Mouse (Mus musculus) hindbrain, embryonic 16.5 days (tissue): Measurements from ENCODE around the gene Espn. TPM values are rescaled to one million over a fixed set of nuclear protein-coding genes. Genes with fewer than 3 reads are reported as not detected.
A peak's percentile ranks its signal among the peaks of the same experiment; 100 is the strongest.

Source experiments
- ATAC-seq: fragments of 200-750 bp; cut with Nextera tagmentation; 2 replicates; pipeline ENCODE4 v1.8.0; 2017; ENCODE audit warnings: moderate TSS enrichment, moderate library complexity
- H3K27ac ChIP-seq: fragments of 300-500 bp; sonication (generic); 2 replicates; pipeline ENCODE4 v1.5.1; 2014; ENCODE audit warnings: low read depth, mild to moderate bottlenecking, control low read depth, low read length, moderate library complexity
- H3K27me3 ChIP-seq: fragments of 300-500 bp; sonication (generic); replicated peaks from 2 replicates; pipeline ENCODE4 v1.6.1; 2014; ENCODE audit warnings: low read length; ENCODE audit not compliant: control insufficient read depth, insufficient read depth
- H3K36me3 ChIP-seq: fragments of 300-500 bp; sonication (generic); 2 replicates; pipeline ENCODE4 v1.6.1; 2014; ENCODE audit warnings: mild to moderate bottlenecking, low read length, moderate library complexity, mixed read lengths; ENCODE audit not compliant: control insufficient read depth, insufficient read depth
- H3K4me1 ChIP-seq: fragments of 300-500 bp; sonication (generic); 2 replicates; pipeline ENCODE4 v1.6.1; 2014; ENCODE audit warnings: low read depth, low read length; ENCODE audit not compliant: control insufficient read depth, insufficient read depth
- H3K4me2 ChIP-seq: fragments of 300-500 bp; sonication (generic); 2 replicates; pipeline ENCODE4 v1.6.1; 2014; ENCODE audit warnings: mild to moderate bottlenecking, low read length, control low read depth, moderate library complexity
- H3K4me3 ChIP-seq: fragments of 300-500 bp; sonication (generic); 2 replicates; pipeline ENCODE4 v1.5.1; 2014; ENCODE audit warnings: mild to moderate bottlenecking, low read length, control low read depth, moderate library complexity
- H3K9ac ChIP-seq: fragments of 300-500 bp; sonication (generic); 2 replicates; pipeline ENCODE4 v1.6.1; 2014; ENCODE audit warnings: low read depth, mild to moderate bottlenecking, control low read depth, low read length, moderate library complexity
- H3K9me3 ChIP-seq: fragments of 300-500 bp; sonication (generic); 2 replicates; pipeline ENCODE4 v1.6.1; 2014; ENCODE audit warnings: mild to moderate bottlenecking, low read length, moderate library complexity; ENCODE audit not compliant: control insufficient read depth
- WGBS: fragments of 180-500 bp; shearing (Covaris S2); extraction: QIAGEN DNeasy Blood & Tissue Kit; methylation state at CpG from one replicate; pipeline ENCODE4 v1.1.7; 2014; 5-methylcytosine and 5-hydroxymethylcytosine counted together
- polyA plus RNA-seq: library from polyadenylated mRNA; unstranded; fragments of >200 nt; fragmentation: Nextera tagmentation; extraction: Ambion mirVana; gene quantifications from 2 replicates; pipeline ENCODE4 v1.2.1, GENCODE M21; 2015

Gene Espn
- polyA plus RNA-seq, 1 experiment from 2014 or later = 0.34 TPM

DNA sequence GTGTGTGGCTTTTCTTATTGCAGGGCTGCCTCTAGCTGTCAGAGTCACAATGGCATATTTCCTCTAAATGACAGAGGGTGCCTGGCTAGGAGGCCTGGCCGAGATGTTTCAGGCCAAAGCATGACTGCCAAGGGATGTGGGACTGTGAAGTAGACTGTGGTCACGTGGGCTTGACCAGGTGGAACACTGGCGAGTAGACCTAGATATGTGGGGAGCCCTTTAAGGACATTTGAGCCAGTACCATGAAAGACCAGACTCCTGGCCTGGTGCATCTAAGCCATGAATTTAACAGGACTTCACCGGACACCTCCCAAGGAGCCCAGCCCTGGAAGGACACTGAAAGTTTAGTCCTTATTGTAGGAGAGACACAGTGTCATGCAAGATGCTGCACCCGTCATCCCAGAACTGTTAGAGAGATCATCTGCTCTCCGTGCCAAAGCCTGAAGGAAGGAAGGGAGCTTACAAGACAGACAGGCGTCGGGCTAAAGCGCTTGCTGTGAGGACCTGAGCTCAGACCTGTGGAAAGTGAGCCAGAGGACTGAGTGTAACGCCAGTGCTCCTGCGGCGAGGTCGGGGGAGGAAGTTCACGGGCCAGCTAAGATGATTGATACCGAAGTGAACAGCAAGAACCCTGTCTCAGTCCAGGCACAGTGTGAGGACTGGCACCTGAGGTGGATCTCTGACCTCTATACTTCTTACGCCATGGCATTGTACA is 27.9 kb upstream of the Espn start:
- 87% methylated on average over 16 of the region's 16 CpGs for WGBS
- peak overlapping the region; percentile 91 for H3K4me2 ChIP-seq
- H3K36me3 ChIP-seq = no peaks in the 10 kb centered on the region
- no peak overlapping the region for H3K9ac ChIP-seq
- no peak overlapping the region for H3K27ac ChIP-seq
- H3K27me3 ChIP-seq = no peaks in the 10 kb centered on the region
- peaks cover 19% of the 10 kb centered on the region for H3K4me1 ChIP-seq
- H3K4me3 ChIP-seq = peak overlapping the region; percentile 77
- no peak for ATAC-seq
- no peaks in the 10 kb centered on the region for H3K9me3 ChIP-seq

DNA sequence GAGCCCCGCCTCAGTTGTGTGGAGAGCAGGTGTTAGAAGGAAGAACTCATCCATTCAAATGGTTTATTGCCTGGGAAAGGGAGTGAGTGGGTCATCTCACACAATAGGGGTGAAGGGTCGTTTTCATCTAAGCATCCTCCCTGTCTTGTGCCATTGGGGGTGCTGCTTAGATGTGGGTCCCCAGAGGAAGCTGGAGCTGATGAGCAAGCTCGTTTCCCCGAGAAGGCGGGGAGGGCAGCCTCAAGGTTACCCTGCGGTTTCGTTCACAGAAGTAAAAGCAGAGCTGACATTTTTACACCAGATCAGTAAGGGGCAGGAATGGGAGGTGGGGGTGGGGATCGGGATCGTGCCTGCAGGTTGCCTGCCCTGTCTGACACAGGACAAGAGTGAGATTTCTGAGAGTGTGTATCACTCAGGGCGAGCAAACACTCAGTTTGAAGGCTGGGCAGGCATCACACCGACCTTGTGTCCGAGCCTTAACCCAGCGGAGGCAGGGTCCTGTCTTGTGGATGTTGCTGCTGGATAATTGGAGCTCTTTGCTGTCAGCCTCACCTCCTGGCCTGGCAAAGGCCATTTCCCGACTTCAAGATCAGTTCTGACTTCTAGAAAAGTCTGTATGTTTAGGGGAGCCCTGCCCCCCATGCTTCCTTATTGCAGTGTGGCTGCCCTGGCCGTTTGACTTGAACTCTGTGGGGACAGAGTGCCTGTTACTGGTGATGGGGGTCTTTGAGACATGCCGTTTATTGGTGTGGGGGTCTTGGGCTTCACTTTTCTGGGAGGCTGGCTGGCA is 26.9 kb upstream of the Espn start:
- H3K4me2 ChIP-seq = peak overlapping the region; percentile 91
- 0 out of 2 replicates have a peak, but pooled peaks cover 3% of the 10 kb centered on the region for H3K27me3 ChIP-seq
- peak overlapping the region; percentile 78 for H3K27ac ChIP-seq
- peaks cover 17% of the 10 kb centered on the region for H3K4me1 ChIP-seq
- H3K36me3 ChIP-seq = no peaks in the 10 kb centered on the region
- H3K9ac ChIP-seq = peak overlapping the region; percentile 84
- no peak for ATAC-seq
- WGBS = 21% methylated on average over 16 of the region's 16 CpGs
- H3K4me3 ChIP-seq = peak overlapping the region; percentile 77
- no peaks in the 10 kb centered on the region for H3K9me3 ChIP-seq

DNA sequence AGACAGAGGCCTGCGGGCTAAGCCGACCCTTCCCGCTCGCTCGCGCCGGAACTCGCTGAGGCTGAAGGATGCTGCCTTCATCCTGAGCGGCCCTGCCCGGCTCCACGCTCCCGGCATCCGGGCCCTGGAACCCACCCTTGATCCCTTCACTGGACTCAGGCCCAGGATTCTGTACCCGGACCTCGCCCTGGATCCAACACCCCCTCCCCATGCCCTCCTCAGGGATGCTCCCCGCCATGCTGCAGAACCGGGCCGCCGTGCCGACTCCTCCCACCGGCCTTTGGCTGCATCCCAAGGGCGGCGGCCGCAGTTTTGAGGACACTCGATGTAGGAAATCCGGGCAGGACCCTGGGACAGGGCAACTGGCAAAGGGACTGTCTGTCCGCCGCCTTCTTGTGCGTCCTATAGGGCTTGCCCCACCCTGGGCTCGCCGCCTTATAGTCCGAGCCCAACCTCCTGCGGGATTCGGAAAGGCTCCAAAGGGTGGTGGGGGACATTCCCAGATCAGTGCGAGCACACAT is 26.2 kb upstream of the Espn start:
- Histone ChIP-seq H3K27me3 (0 out of 2 replicates have a peak, but pooled peaks cover 3% of the 10 kb centered on the region), H3K9ac (peak overlapping the region; percentile 84), H3K27ac (peak overlapping the region; percentile 78), H3K36me3 (no peaks in the 10 kb centered on the region), H3K4me1 (peaks cover 17% of the 10 kb centered on the region), H3K4me2 (peak overlapping the region; percentile 91), H3K9me3 (no peaks in the 10 kb centered on the region), H3K4me3 (peak overlapping the region; percentile 77)
- WGBS = 0% methylated on average over 35 of the region's 35 CpGs
- peak; percentile 69 for ATAC-seq

DNA sequence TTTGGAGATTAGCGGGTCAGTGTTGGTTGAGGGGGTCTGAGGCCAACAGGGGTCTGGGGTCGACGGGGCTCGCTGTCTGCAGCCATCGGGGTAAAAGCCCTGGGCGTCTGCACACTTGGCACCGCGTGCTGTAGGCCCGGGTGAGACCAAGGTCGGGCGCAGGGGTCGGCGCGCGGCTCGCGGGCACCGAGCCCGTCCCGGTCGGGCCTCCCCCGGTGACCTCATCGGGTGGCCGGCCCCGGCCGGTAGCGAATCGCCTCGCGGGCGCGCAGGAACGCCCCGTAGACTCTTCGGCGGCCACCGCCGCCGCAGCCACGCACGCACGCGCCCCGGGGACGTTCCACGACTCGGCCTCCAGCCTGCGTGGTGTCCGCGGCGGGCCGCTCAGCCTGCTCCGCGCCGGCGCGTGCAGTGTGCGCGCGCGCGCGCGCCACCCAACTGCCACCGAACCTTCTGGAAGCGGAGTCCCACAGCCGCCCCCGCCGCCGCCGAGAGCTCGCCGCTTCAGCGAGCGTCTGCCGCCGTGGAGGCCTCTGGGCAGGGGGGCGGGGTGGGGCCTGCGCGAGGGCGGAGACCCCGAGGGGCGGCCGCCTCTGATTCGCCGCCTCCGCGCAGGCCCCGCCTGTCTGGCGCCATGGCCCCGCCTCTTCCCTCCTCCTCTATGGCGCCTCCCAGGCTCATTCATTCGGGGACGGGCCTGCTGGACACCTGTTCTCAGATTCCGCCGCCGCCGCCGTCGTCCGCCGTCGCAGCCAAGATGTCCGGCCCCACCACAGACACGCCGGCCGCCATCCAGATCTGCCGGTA is 25.6 kb upstream of the Espn start, which contains the start of gene Acot7:
TSS of gene Acot7 (plus strand) at position 598 of the 807 bp plus-strand sequence.
- 0 out of 2 replicates have a peak, but pooled peaks cover 3% of the 10 kb centered on the region for H3K27me3 ChIP-seq
- H3K4me1 ChIP-seq = peaks cover 17% of the 10 kb centered on the region
- peak within 1 kb of the TSS; percentile 78 for H3K27ac ChIP-seq
- WGBS = under 1% methylated on average over 55 of the region's 108 CpGs
- H3K4me2 ChIP-seq = peak within 1 kb of the TSS; percentile 91
- H3K9me3 ChIP-seq = no peaks in the 10 kb centered on the region
- H3K36me3 ChIP-seq = no peaks in the 10 kb centered on the region
- peak; percentile 95 for ATAC-seq
- peak within 1 kb of the TSS; percentile 77 for H3K4me3 ChIP-seq
- H3K9ac ChIP-seq = peak within 1 kb of the TSS; percentile 84

DNA sequence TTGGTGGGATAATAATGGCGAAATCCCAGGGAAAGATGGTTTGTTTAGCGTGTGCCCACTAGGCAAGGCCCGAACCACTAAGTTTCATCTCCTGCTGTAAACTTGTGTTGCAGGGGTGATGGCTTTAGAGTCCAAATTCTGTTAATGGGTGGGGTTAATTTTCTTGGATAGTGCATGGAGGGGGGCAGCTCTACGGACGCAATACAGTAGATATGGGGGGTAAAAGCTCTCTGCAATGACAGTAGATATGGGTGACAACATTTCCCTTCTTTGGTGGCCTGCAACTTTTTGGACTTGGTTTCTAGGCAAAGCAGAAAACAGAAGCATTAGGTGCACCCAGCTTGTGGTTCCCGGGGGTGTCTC is 25.0 kb upstream of the Espn start:
- Histone ChIP-seq H3K9me3 (no peaks in the 10 kb centered on the region), H3K4me1 (peaks cover 17% of the 10 kb centered on the region), H3K27me3 (0 out of 2 replicates have a peak, but pooled peaks cover 3% of the 10 kb centered on the region), H3K4me3 (peak overlapping the region; percentile 77), H3K9ac (peak overlapping the region; percentile 84), H3K4me2 (peak overlapping the region; percentile 91), H3K36me3 (no peaks in the 10 kb centered on the region), H3K27ac (peak overlapping the region; percentile 78)
- WGBS = 69% methylated on average over 6 of the region's 6 CpGs
- ATAC-seq = no peak

DNA sequence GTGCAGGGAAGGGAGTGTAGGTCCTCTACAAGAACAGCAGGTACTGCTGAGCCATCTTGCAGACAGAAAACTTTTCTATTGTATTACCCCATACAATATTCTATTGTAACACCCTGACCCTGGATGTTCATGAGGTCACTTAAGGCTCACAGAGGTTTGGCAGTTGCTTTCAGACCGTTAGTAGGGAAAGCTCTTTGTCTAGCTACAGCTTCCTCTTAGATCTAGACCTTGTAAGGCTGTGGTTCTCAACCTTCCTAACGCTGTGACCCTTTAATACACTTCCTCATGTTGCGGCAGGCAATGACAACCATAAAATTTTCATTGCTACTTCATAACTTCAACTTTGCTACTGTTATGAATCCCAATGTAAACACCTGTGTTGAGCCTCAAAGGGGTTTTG is 24.5 kb upstream of the Espn start:
- H3K4me1 ChIP-seq = peaks cover 17% of the 10 kb centered on the region
- H3K9ac ChIP-seq = no peak overlapping the region
- H3K4me3 ChIP-seq = no peak overlapping the region
- no peak overlapping the region for H3K4me2 ChIP-seq
- H3K27me3 ChIP-seq = 0 out of 2 replicates have a peak, but pooled peaks cover 3% of the 10 kb centered on the region
- H3K27ac ChIP-seq = no peak overlapping the region
- 73% methylated on average over 3 of the region's 3 CpGs for WGBS
- no peak for ATAC-seq
- no peaks in the 10 kb centered on the region for H3K9me3 ChIP-seq
- H3K36me3 ChIP-seq = no peaks in the 10 kb centered on the region

DNA sequence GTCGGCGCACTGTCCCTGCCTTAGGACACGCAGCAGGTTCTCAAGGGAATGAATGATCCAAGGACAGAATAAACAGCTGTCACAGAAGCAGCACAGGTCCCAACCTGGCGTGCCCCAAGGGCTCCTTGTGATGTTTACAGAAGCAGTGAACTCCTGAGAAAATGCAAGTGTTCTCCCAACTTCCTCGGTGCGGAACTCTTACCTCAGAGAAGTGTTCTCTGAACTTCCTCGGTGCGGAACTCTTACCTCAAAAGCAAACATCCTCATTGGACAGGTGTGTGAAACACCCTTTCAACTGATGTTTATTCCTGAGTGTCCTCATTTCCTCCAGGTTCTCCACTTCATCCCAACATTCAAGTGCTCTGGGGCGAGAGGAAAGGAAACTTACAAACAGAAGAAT is 21.8 kb upstream of the Espn start:
- no peak for ATAC-seq
- no peak overlapping the region for H3K4me2 ChIP-seq
- H3K4me1 ChIP-seq = peaks cover 4% of the 10 kb centered on the region
- no peaks in the 10 kb centered on the region for H3K9me3 ChIP-seq
- WGBS = 90% methylated on average over 9 of the region's 9 CpGs
- no peak overlapping the region for H3K4me3 ChIP-seq
- peaks cover 3% of the 10 kb centered on the region; the same call in 1 of the 2 replicates for H3K27me3 ChIP-seq
- no peaks in the 10 kb centered on the region for H3K36me3 ChIP-seq
- no peak overlapping the region for H3K27ac ChIP-seq
- H3K9ac ChIP-seq = no peak overlapping the region

DNA sequence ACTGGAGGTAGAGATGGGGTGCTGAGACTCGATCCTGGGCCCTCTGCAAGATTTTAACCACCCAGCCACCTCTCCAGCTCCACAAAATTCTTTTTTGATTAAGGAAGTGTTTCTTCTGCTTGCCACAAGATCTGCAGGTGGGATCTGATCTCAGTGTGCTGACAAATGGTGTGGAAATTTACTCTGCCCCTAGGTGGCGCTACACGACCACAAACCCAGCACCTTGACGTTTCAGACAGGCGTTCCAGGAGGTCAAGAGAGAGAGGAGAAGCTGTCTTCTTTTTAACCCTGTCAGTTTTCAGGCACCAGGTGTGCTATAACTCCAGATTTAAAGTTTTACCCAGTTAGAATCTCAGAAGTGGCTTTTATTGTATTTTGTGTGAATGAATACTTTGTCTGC is 20.9 kb upstream of the Espn start:
- no peak for ATAC-seq
- WGBS = 3% methylated on average over 5 of the region's 5 CpGs
- Histone ChIP-seq H3K4me1 (peaks cover 4% of the 10 kb centered on the region), H3K4me2 (no peak overlapping the region), H3K27ac (no peak overlapping the region), H3K9me3 (no peaks in the 10 kb centered on the region), H3K4me3 (no peak overlapping the region), H3K9ac (no peak overlapping the region), H3K27me3 (peaks cover 3% of the 10 kb centered on the region; the same call in 1 of the 2 replicates), H3K36me3 (no peaks in the 10 kb centered on the region)
